Mouse (Mus musculus) testis, adult 2 months (tissue): ENCODE measurements around the gene Coro2b. TPM values are rescaled to one million over a fixed set of nuclear protein-coding genes. Genes with fewer than 3 reads are reported as not detected.

ENCODE experiments used
- H3K27ac ChIP-seq: fragments of 200-500 bp; 2 replicates; pipeline ENCODE4 v1.5.1; 2012; ENCODE audit warnings: low read depth, low read length; ENCODE audit not compliant: control insufficient read depth, insufficient read depth
- H3K27me3 ChIP-seq: fragments of 200-500 bp; 2 replicates; pipeline ENCODE4 v1.6.1; 2012; ENCODE audit warnings: mild to moderate bottlenecking, low read length, moderate library complexity; ENCODE audit not compliant: control insufficient read depth, insufficient read depth
- H3K36me3 ChIP-seq: fragments of 200-500 bp; 2 replicates; pipeline ENCODE4 v1.6.1; 2012; ENCODE audit warnings: mild to moderate bottlenecking, low read length; ENCODE audit not compliant: control insufficient read depth, insufficient read depth
- H3K4me1 ChIP-seq: fragments of 200-500 bp; 2 replicates; pipeline ENCODE4 v1.6.1; 2012; ENCODE audit warnings: low read length; ENCODE audit not compliant: control insufficient read depth, insufficient read depth
- H3K4me3 ChIP-seq: fragments of 200-500 bp; 2 replicates; pipeline ENCODE4 v1.5.1; 2012; ENCODE audit warnings: low read depth, mild to moderate bottlenecking, low read length, moderate library complexity, mixed read lengths; ENCODE audit not compliant: control insufficient read depth
- CTCF ChIP-seq: fragments of 200-500 bp; IDR thresholded peaks from 2 replicates; pipeline ENCODE4 v1.5.1; 2012; ENCODE audit warnings: low read depth, mild to moderate bottlenecking, inconsistent platforms, low read length, moderate library complexity; ENCODE audit not compliant: control insufficient read depth, insufficient read depth, insufficient replicate concordance
- POLR2A ChIP-seq: fragments of 200-500 bp; IDR thresholded peaks from 2 replicates; pipeline ENCODE4 v1.6.1; 2012; ENCODE audit warnings: low read depth, mild to moderate bottlenecking, inconsistent platforms, low read length, moderate library complexity; ENCODE audit not compliant: control insufficient read depth
- polyA plus RNA-seq: library from polyadenylated mRNA; depleted of rRNA; stranded (reverse); fragments of >200 nt; gene quantifications from 2 replicates; pipeline ENCODE4 v1.2.3, GENCODE M21; 2012; rRNA removed

The Coro2b gene
- polyA plus RNA-seq: 2.9 and 3.3 TPM in 2 replicates

GRCm38 (mm10) chr9:62536655-62537631 is at the start of gene Coro2b:
Gene Coro2b (minus strand): TSS chr9:62537044.
- TF ChIP-seq CTCF (no peak), POLR2A (no peak)
- Histone ChIP-seq H3K36me3 (no peaks in the 10 kb centered on the region), H3K27ac (no peak within 1 kb of the TSS), H3K4me1 (peaks cover 3% of the 10 kb centered on the region; the same call in 1 of the 2 replicates), H3K4me3 (peak within 1 kb of the TSS; percentile 60), H3K27me3 (no peaks in the 10 kb centered on the region)

- no peaks in the 10 kb centered on the region for H3K36me3 ChIP-seq
These were observed 40.7 kb upstream of the Coro2b start for GRCm38 (mm10) chr9:62577558-62577957.

GRCm38 (mm10) chr9:62569121-62569520 is 32.3 kb upstream of the Coro2b start:
- Histone ChIP-seq H3K36me3 (no peaks in the 10 kb centered on the region), H3K4me1 (no peaks in the 10 kb centered on the region), H3K27me3 (no peaks in the 10 kb centered on the region), H3K27ac (no peak overlapping the region), H3K4me3 (no peak overlapping the region)
- TF ChIP-seq POLR2A (no peak), CTCF (no peak)

More at GRCm38 (mm10) chr9:62577558-62577957, 40.7 kb upstream of the Coro2b start:
- no peaks in the 10 kb centered on the region for H3K27me3 ChIP-seq
- no peak overlapping the region for H3K4me3 ChIP-seq
- TF ChIP-seq CTCF (no peak), POLR2A (no peak)
- no peak overlapping the region for H3K27ac ChIP-seq
- no peaks in the 10 kb centered on the region for H3K4me1 ChIP-seq

GRCm38 (mm10) chr9:62567818-62568217 is 31.0 kb upstream of the Coro2b start:
- H3K36me3 ChIP-seq: no peaks in the 10 kb centered on the region
- no peaks in the 10 kb centered on the region for H3K4me1 ChIP-seq
- TF ChIP-seq POLR2A (no peak), CTCF (no peak)
- no peak overlapping the region for H3K27ac ChIP-seq
- H3K4me3 ChIP-seq: no peak overlapping the region
- no peaks in the 10 kb centered on the region for H3K27me3 ChIP-seq

GRCm38 (mm10) chr9:62562236-62562635 is 25.4 kb upstream of the Coro2b start:
- Histone ChIP-seq H3K27me3 (no peaks in the 10 kb centered on the region), H3K4me3 (no peak overlapping the region), H3K27ac (no peak overlapping the region), H3K4me1 (peaks cover 6% of the 10 kb centered on the region), H3K36me3 (no peaks in the 10 kb centered on the region)
- TF ChIP-seq CTCF: no peak
- no peak for TF ChIP-seq POLR2A

GRCm38 (mm10) chr9:62560432-62560831 is 23.6 kb upstream of the Coro2b start:
- Histone ChIP-seq H3K27ac (no peak overlapping the region), H3K4me1 (peaks cover 6% of the 10 kb centered on the region), H3K36me3 (no peaks in the 10 kb centered on the region), H3K4me3 (no peak overlapping the region), H3K27me3 (no peaks in the 10 kb centered on the region)
- TF ChIP-seq CTCF (no peak), POLR2A (no peak)

GRCm38 (mm10) chr9:62560006-62560405 is 23.2 kb upstream of the Coro2b start:
- peaks cover 6% of the 10 kb centered on the region for H3K4me1 ChIP-seq
- H3K27me3 ChIP-seq: no peaks in the 10 kb centered on the region
- H3K4me3 ChIP-seq: no peak overlapping the region
- TF ChIP-seq POLR2A (no peak), CTCF (no peak)
- H3K27ac ChIP-seq: no peak overlapping the region
- H3K36me3 ChIP-seq: no peaks in the 10 kb centered on the region

- Histone ChIP-seq H3K4me3 (no peak overlapping the region), H3K4me1 (peaks cover 6% of the 10 kb centered on the region), H3K36me3 (no peaks in the 10 kb centered on the region), H3K27ac (no peak overlapping the region), H3K27me3 (no peaks in the 10 kb centered on the region)
- TF ChIP-seq CTCF (no peak), POLR2A (no peak)
These were observed 22.6 kb upstream of the Coro2b start for GRCm38 (mm10) chr9:62559446-62559845.
